In the genomic region with DNA sequence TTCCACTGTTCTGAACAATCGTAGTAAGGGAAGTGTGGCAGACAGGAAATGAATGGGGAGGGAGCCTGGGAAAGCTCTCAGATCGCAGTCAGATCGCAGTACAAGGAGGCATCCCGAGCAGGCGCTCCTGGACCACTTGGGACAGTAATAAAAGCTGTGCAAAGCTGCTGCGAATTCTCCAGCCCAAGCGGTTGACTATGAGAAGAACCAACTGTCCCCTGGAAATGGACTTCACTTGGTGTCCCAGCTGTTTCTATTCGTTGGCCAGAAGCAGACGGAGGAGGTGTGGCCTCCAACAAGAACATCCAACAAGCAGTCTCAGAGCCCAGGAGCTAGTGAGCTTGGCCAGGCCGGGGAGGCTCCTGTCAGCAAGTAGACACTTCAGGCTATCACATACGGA, we compare ENCODE assay signal across 10 mouse cellular contexts. TPM values are rescaled to one million over a fixed set of nuclear protein-coding genes. Genes with fewer than 3 reads are reported as not detected.
A peak's percentile ranks its signal among the peaks of the same experiment; 100 is the strongest.
DNase-seq lines count a peak whose midpoint lies in the region; ATAC-seq lines count a peak whose summit lies in the region.
"Had no signal": no experiment of that assay in that cellular context is flagged by ENCODE, and none has a peak within 500 bp of the region (broad histone marks: within the 10 kb centered on the region; RNA-seq: fewer than 3 reads in every experiment).

No protein-coding gene starts in this region.

- no peaks in the 10 kb centered on the region for H3K9me3 ChIP-seq in limb, embryonic 15.5 days
- no peaks in the 10 kb centered on the region for H3K9me3 ChIP-seq in midbrain, embryonic 16.5 days (replicated peaks; ENCODE audit: control insufficient read depth, low read length, poor library complexity, severe bottlenecking)
- H3K9me3 ChIP-seq: megakaryocyte, embryonic 14.5 days had no signal

- peaks cover 14% of the 10 kb centered on the region for H3K4me1 ChIP-seq in limb, embryonic 15.5 days
- peaks cover 12% of the 10 kb centered on the region for H3K4me1 ChIP-seq in midbrain, embryonic 16.5 days (ENCODE audit: control insufficient read depth, insufficient read depth, low read length)

- ATAC-seq in limb, embryonic 15.5 days (ENCODE audit: insufficient number of reproducible peaks, low FRiP score, low TSS enrichment, low read depth) = no peak
- ATAC-seq in midbrain, embryonic 16.5 days = no peak
- no peak for ATAC-seq in megakaryocyte, adult 5-6 weeks (ENCODE audit: poor library complexity, severe bottlenecking)

- WGBS in limb, embryonic 15.5 days = 12% methylated on average over 11 of the region's 11 CpGs
- 65% methylated on average over 11 of the region's 11 CpGs for WGBS in midbrain, embryonic 16.5 days

- H3K4me3 ChIP-seq in limb, embryonic 15.5 days = no peak overlapping the region
- H3K4me3 ChIP-seq in midbrain, embryonic 16.5 days (ENCODE audit: low read depth, low read length) = no peak overlapping the region
- H3K4me3 ChIP-seq: megakaryocyte, embryonic 14.5 days had no signal

- DNase-seq in urinary bladder, postnatal 14 days (ENCODE audit: low spot score) = peak; percentile 48
- no peak for DNase-seq in urinary bladder, adult 18-20 months (ENCODE audit: low spot score in 2 of 2)
- peak; percentile 59 for DNase-seq in heart, postnatal 4 days
- DNase-seq in neural tube, embryonic 10.5 days (ENCODE audit: extremely low spot score, low spot score) = no peak
- DNase-seq in frontal cortex, postnatal 25 days (ENCODE audit: low spot score in 2 of 2) = no peak
- DNase-seq: cerebellum, postnatal 14 days had no signal

- H3K4me2 ChIP-seq in limb, embryonic 15.5 days = 0 out of 2 replicates have a peak overlapping the region, but pooled peaks have one; percentile 14
- H3K4me2 ChIP-seq in midbrain, embryonic 16.5 days (ENCODE audit: low read length) = no peak overlapping the region

- 0 out of 2 replicates have a peak, but pooled peaks cover 13% of the 10 kb centered on the region for H3K27me3 ChIP-seq in limb, embryonic 15.5 days
- no peaks in the 10 kb centered on the region for H3K27me3 ChIP-seq in midbrain, embryonic 16.5 days (ENCODE audit: control insufficient read depth, insufficient read depth, low read depth, low read length)

- H3K36me3 ChIP-seq in limb, embryonic 15.5 days = no peaks in the 10 kb centered on the region
- H3K36me3 ChIP-seq in midbrain, embryonic 16.5 days (ENCODE audit: control insufficient read depth, insufficient read depth, low read length) = no peaks in the 10 kb centered on the region

- H3K9ac ChIP-seq in limb, embryonic 15.5 days = no peak overlapping the region
- H3K9ac ChIP-seq in midbrain, embryonic 16.5 days (ENCODE audit: low read depth, low read length) = no peak overlapping the region

- H3K27ac ChIP-seq in limb, embryonic 15.5 days = no peak overlapping the region
- no peak overlapping the region for H3K27ac ChIP-seq in midbrain, embryonic 16.5 days (ENCODE audit: low read length)

RNA-seq across cellular contexts. Expression of gene Uck2, which starts 7.3 kb away (rescaled TPM):
- total RNA-seq in heart, postnatal 4 days (2021) = 10 to 100 TPM; 55.0 to 55.7 TPM
- polyA plus RNA-seq in limb, embryonic 15.5 days (2015; fragmentation: Nextera tagmentation; extraction: Ambion mirVana) = 64.9 and 69.1 TPM in 2 replicates
- polyA plus RNA-seq in midbrain, embryonic 16.5 days (2015; fragmentation: Nextera tagmentation; extraction: Ambion mirVana) = 48.9 and 52.3 TPM in 2 replicates
- total RNA-seq in megakaryocyte, adult 5-6 weeks (2015) = 71.2 and 79.5 TPM in 2 replicates
- total RNA-seq in megakaryocyte, adult 5-6 weeks (2017) = 75.3 and 77.6 TPM in 2 replicates

RNA-seq across cellular contexts. Expression of gene Tmco1, which starts 15.7 kb away (rescaled TPM):
- 10 to 100 TPM; 75.6 to 79.3 TPM for total RNA-seq in heart, postnatal 4 days (2021)
- 92.8 and 104 TPM in 2 replicates for polyA plus RNA-seq in limb, embryonic 15.5 days (2015; fragmentation: Nextera tagmentation; extraction: Ambion mirVana)
- polyA plus RNA-seq in midbrain, embryonic 16.5 days (2015; fragmentation: Nextera tagmentation; extraction: Ambion mirVana) = 81.2 and 84.4 TPM in 2 replicates
- total RNA-seq in megakaryocyte, adult 5-6 weeks (2015) = 168 and 194 TPM in 2 replicates
- total RNA-seq in megakaryocyte, adult 5-6 weeks (2017) = 167 and 196 TPM in 2 replicates

RNA-seq across cellular contexts. Expression of gene Aldh9a1, which starts 57.3 kb away (rescaled TPM):
- 10 to 100 TPM; 32.4 to 37.0 TPM for total RNA-seq in heart, postnatal 4 days (2021)
- polyA plus RNA-seq in limb, embryonic 15.5 days (2015; fragmentation: Nextera tagmentation; extraction: Ambion mirVana) = 56.9 and 57.8 TPM in 2 replicates
- 35.9 and 38.3 TPM in 2 replicates for polyA plus RNA-seq in midbrain, embryonic 16.5 days (2015; fragmentation: Nextera tagmentation; extraction: Ambion mirVana)
- total RNA-seq in megakaryocyte, adult 5-6 weeks (2015) = 37.7 and 42.5 TPM in 2 replicates
- 34.1 and 43.2 TPM in 2 replicates for total RNA-seq in megakaryocyte, adult 5-6 weeks (2017)

Comparison
In these comparisons a context has a peak if more than half of its experiments do, and no peak if none do; other contexts are left out.
1. DNase-seq: peak in urinary bladder, postnatal 14 days (single experiment) and heart, postnatal 4 days (single experiment); none in urinary bladder, adult 18-20 months (0 of 2), neural tube, embryonic 10.5 days (single experiment) and frontal cortex, postnatal 25 days (0 of 2).